Mouse (Mus musculus): ENCODE measurements around the gene Dennd4c. TPM values are rescaled to one million over a fixed set of nuclear protein-coding genes. Genes with fewer than 3 reads are reported as not detected.

Gene Dennd4c
- polyA plus RNA-seq (2015; fragmentation: Nextera tagmentation; extraction: Ambion mirVana): 3.1 and 3.4 TPM in 2 replicates

- H3K4me2 ChIP-seq: peak within 1 kb of the TSS; percentile 82
- H3K36me3 ChIP-seq: no peaks in the 10 kb centered on the region
- H3K9ac ChIP-seq: peak within 1 kb of the TSS; percentile 88
- no peaks in the 10 kb centered on the region for H3K27me3 ChIP-seq
- peak within 1 kb of the TSS; percentile 91 for H3K4me3 ChIP-seq
- ATAC-seq (ENCODE audit: low FRiP score, low read depth): peak; percentile 96
- H3K4me1 ChIP-seq (replicated peaks): peaks cover 16% of the 10 kb centered on the region
- H3K27ac ChIP-seq (replicated peaks): peak within 1 kb of the TSS; percentile 71
- under 1% methylated on average over 94 of the region's 95 CpGs for WGBS
- H3K9me3 ChIP-seq: no peaks in the 10 kb centered on the region
Observed at GRCm38 (mm10) chr4:86748336-86749291, at the start of gene Dennd4c. TSS of gene Dennd4c (plus strand) at chr4:86748555.

GRCm38 (mm10) chr4:86699161-86699865, 49.0 kb upstream of the Dennd4c start:
- Histone ChIP-seq H3K27me3 (no peaks in the 10 kb centered on the region), H3K4me3 (no peak overlapping the region), H3K9me3 (no peaks in the 10 kb centered on the region), H3K9ac (no peak overlapping the region), H3K4me1 (replicated peaks) (no peaks in the 10 kb centered on the region), H3K36me3 (no peaks in the 10 kb centered on the region), H3K27ac (replicated peaks) (no peak overlapping the region), H3K4me2 (no peak overlapping the region)
- 78% methylated on average over 5 of the region's 5 CpGs for WGBS
- no peak for ATAC-seq (ENCODE audit: low FRiP score, low read depth)

GRCm38 (mm10) chr4:86708801-86709200, 39.6 kb upstream of the Dennd4c start:
- 45% methylated on average over 1 of the region's 1 CpGs for WGBS

GRCm38 (mm10) chr4:86710034-86710650, 38.2 kb upstream of the Dennd4c start:
- ATAC-seq (ENCODE audit: low FRiP score, low read depth): no peak
- WGBS: 60% methylated on average over 6 of the region's 6 CpGs

More at GRCm38 (mm10) chr4:86708801-86709200, 39.6 kb upstream of the Dennd4c start:
- Histone ChIP-seq H3K4me2 (no peak overlapping the region), H3K4me1 (replicated peaks) (no peaks in the 10 kb centered on the region), H3K27me3 (no peaks in the 10 kb centered on the region), H3K9me3 (no peaks in the 10 kb centered on the region), H3K27ac (replicated peaks) (no peak overlapping the region), H3K4me3 (no peak overlapping the region), H3K36me3 (no peaks in the 10 kb centered on the region), H3K9ac (no peak overlapping the region)
- ATAC-seq (ENCODE audit: low FRiP score, low read depth): no peak

GRCm38 (mm10) chr4:86710666-86711215, 37.6 kb upstream of the Dennd4c start:
- H3K27me3 ChIP-seq: no peaks in the 10 kb centered on the region
- H3K4me2 ChIP-seq: no peak overlapping the region
- no peak overlapping the region for H3K4me3 ChIP-seq
- H3K4me1 ChIP-seq (replicated peaks): no peaks in the 10 kb centered on the region
- WGBS: 71% methylated on average over 4 of the region's 4 CpGs
- no peaks in the 10 kb centered on the region for H3K9me3 ChIP-seq
- no peak overlapping the region for H3K27ac ChIP-seq (replicated peaks)
- H3K9ac ChIP-seq: no peak overlapping the region
- ATAC-seq (ENCODE audit: low FRiP score, low read depth): no peak
- no peaks in the 10 kb centered on the region for H3K36me3 ChIP-seq

More at GRCm38 (mm10) chr4:86710034-86710650, 38.2 kb upstream of the Dennd4c start:
- Histone ChIP-seq H3K9ac (no peak overlapping the region), H3K9me3 (no peaks in the 10 kb centered on the region), H3K4me2 (no peak overlapping the region), H3K27me3 (no peaks in the 10 kb centered on the region), H3K4me3 (no peak overlapping the region), H3K27ac (replicated peaks) (no peak overlapping the region), H3K4me1 (replicated peaks) (no peaks in the 10 kb centered on the region), H3K36me3 (no peaks in the 10 kb centered on the region)

GRCm38 (mm10) chr4:86712751-86713195, 35.6 kb upstream of the Dennd4c start:
- H3K4me1 ChIP-seq (replicated peaks): no peaks in the 10 kb centered on the region
- H3K4me2 ChIP-seq: no peak overlapping the region
- no peaks in the 10 kb centered on the region for H3K9me3 ChIP-seq
- no peak overlapping the region for H3K4me3 ChIP-seq
- no peak overlapping the region for H3K9ac ChIP-seq
- WGBS: 89% methylated on average over 12 of the region's 12 CpGs
- no peak overlapping the region for H3K27ac ChIP-seq (replicated peaks)
- H3K27me3 ChIP-seq: no peaks in the 10 kb centered on the region
- no peaks in the 10 kb centered on the region for H3K36me3 ChIP-seq
- no peak for ATAC-seq (ENCODE audit: low FRiP score, low read depth)

- Histone ChIP-seq H3K27me3 (no peaks in the 10 kb centered on the region), H3K36me3 (no peaks in the 10 kb centered on the region), H3K27ac (replicated peaks) (no peak overlapping the region), H3K9me3 (no peaks in the 10 kb centered on the region), H3K4me3 (no peak overlapping the region), H3K4me2 (no peak overlapping the region), H3K9ac (no peak overlapping the region), H3K4me1 (replicated peaks) (no peaks in the 10 kb centered on the region)
- no peak for ATAC-seq (ENCODE audit: low FRiP score, low read depth)
- WGBS: 80% methylated on average over 2 of the region's 2 CpGs
Observed at GRCm38 (mm10) chr4:86713518-86713917, 34.8 kb upstream of the Dennd4c start.

GRCm38 (mm10) chr4:86715341-86715740, 33.0 kb upstream of the Dennd4c start:
- no peak overlapping the region for H3K9ac ChIP-seq

GRCm38 (mm10) chr4:86717176-86717575, 31.2 kb upstream of the Dennd4c start:
- Histone ChIP-seq H3K9ac (no peak overlapping the region), H3K27me3 (no peaks in the 10 kb centered on the region), H3K4me2 (no peak overlapping the region), H3K4me3 (no peak overlapping the region), H3K4me1 (replicated peaks) (no peaks in the 10 kb centered on the region), H3K9me3 (no peaks in the 10 kb centered on the region), H3K27ac (replicated peaks) (no peak overlapping the region), H3K36me3 (no peaks in the 10 kb centered on the region)
- no peak for ATAC-seq (ENCODE audit: low FRiP score, low read depth)
- 91% methylated on average over 1 of the region's 1 CpGs for WGBS

More at GRCm38 (mm10) chr4:86715341-86715740, 33.0 kb upstream of the Dennd4c start:
- Histone ChIP-seq H3K9me3 (no peaks in the 10 kb centered on the region), H3K36me3 (no peaks in the 10 kb centered on the region), H3K4me2 (no peak overlapping the region), H3K27ac (replicated peaks) (no peak overlapping the region), H3K4me3 (no peak overlapping the region), H3K4me1 (replicated peaks) (no peaks in the 10 kb centered on the region), H3K27me3 (no peaks in the 10 kb centered on the region)
- no peak for ATAC-seq (ENCODE audit: low FRiP score, low read depth)
- 91% methylated on average over 1 of the region's 1 CpGs for WGBS

- no peak overlapping the region for H3K27ac ChIP-seq (replicated peaks)
- no peaks in the 10 kb centered on the region for H3K36me3 ChIP-seq
- ATAC-seq (ENCODE audit: low FRiP score, low read depth): no peak
- H3K9me3 ChIP-seq: no peaks in the 10 kb centered on the region
- H3K4me3 ChIP-seq: no peak overlapping the region
- H3K4me1 ChIP-seq (replicated peaks): no peaks in the 10 kb centered on the region
- WGBS: 79% methylated on average over 4 of the region's 4 CpGs
- H3K9ac ChIP-seq: no peak overlapping the region
- H3K27me3 ChIP-seq: no peaks in the 10 kb centered on the region
- H3K4me2 ChIP-seq: no peak overlapping the region
Observed at GRCm38 (mm10) chr4:86718878-86719577, 29.3 kb upstream of the Dennd4c start.

GRCm38 (mm10) chr4:86721856-86722358, 26.4 kb upstream of the Dennd4c start:
- no peak overlapping the region for H3K9ac ChIP-seq
- H3K4me3 ChIP-seq: no peak overlapping the region
- H3K27me3 ChIP-seq: no peaks in the 10 kb centered on the region
- no peaks in the 10 kb centered on the region for H3K9me3 ChIP-seq
- no peaks in the 10 kb centered on the region for H3K4me1 ChIP-seq (replicated peaks)
- 87% methylated on average over 8 of the region's 8 CpGs for WGBS
- H3K36me3 ChIP-seq: no peaks in the 10 kb centered on the region
- no peak for ATAC-seq (ENCODE audit: low FRiP score, low read depth)
- no peak overlapping the region for H3K27ac ChIP-seq (replicated peaks)
- no peak overlapping the region for H3K4me2 ChIP-seq
